Mouse (Mus musculus) megakaryocyte, adult 5-6 weeks (primary cell): ENCODE measurements at regions not wholly inside any gene's neighbourhood (a gene's known extent, or its start where the extent isn't known, plus 50 kb on each side); places are given as distances from the start of the nearest gene placed in this dataset.

Experiments used
- ATAC-seq: 2 replicates; pipeline ENCODE4 v1.8.0; 2016; ENCODE audit warnings: mild to moderate bottlenecking, inconsistent platforms; ENCODE audit not compliant: poor library complexity, severe bottlenecking

DNA sequence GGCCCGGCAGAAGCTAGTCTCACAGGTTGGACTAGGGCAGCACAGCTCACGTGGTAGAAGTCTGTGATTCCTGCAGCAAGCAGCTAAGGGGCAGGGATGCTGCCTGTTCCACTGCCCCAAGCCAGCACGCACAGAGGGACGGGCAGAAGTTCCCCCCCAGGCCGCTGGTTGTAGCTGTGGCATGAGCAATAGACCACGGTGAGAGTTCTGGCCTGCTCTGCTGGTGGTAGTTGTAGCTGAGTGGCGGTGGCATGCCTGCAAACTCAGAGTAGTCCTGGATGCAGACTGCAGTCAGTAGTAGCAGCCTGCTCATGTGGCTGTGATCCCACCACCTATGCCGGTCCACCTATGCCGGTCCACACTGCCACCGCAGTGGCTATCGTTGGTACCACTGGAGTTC, 71.5 kb upstream of the Rpl39l start:
- no peak for ATAC-seq

- ATAC-seq: no peak
Observed at GRCm38 (mm10) chr16:10088461-10089353, 81.3 kb upstream of the Rpl39l start.

DNA sequence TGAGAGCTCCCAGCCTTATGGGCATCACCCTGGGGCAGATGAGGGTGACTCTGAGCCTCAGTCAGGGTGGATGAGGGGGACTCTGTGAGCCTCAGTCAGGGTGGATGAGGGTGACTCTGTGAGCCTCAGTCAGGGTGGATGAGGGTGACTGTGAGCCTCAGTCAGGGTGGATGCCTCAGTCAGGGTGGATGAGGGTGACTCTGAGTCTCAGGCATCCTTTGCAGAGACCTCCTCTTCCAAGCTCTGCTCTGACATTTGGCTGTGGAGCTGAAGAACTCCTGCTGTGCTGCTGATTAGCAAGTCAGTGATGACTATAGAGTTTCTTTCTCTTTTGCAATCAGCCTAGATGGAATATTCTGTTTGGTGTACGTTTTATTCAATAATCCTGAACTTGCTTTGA, 83.7 kb upstream of the Rpl39l start:
- no peak for ATAC-seq

- ATAC-seq: no peak
Observed at GRCm38 (mm10) chr16:10085429-10085828, 84.6 kb upstream of the Rpl39l start.

- no peak for ATAC-seq
Observed at GRCm38 (mm10) chr16:10081751-10082150, 86.4 kb upstream of the Grin2a start.

DNA sequence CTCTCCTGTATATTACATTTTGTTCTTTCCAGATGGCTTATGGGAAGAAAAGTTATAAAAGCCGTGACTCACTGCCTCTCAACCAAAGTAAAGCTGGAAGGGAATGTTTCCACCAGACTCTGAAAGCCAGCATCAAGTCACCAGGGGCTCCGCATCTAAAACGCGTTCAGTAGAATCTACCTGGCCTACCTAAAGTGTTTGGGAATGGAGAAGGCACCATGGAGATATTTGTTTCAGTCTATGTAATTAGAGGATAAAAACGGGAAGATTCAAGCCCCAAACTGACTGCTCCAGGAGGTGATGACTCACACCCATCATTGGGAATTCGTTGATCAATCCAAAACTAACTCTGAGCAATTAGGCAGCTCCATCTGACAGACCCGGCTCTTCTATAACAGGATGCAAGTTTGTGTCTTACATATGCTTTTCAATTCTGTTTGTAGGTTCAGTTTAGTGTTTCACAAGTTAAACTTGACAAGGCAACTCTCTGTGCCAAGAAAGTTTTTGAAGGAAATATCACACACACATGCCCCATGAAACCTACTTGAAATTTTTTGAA, 84.8 kb upstream of the Grin2a start:
- no peak for ATAC-seq

DNA sequence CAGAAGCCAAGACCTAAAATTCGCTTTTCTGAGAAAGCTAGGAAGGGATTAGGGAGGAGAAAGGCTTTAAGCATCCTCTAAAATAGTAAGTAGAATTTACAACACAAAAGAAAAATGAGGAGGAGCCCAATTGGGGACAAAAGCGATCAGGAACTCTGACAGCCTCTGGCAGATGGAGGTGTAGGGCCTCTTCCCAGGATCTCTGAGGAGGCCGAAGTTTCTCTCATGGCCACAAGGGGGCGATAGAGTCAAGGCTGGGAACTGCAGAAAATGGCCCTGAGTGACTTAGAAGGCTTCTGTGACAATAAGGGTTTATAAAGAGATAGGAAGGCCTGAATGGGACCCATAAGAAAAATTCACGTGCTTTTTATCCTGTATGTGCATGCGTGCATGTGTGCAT, 77.8 kb upstream of the Grin2a start:
- peak; percentile 21; the same call in 1 of the 2 replicates for ATAC-seq

DNA sequence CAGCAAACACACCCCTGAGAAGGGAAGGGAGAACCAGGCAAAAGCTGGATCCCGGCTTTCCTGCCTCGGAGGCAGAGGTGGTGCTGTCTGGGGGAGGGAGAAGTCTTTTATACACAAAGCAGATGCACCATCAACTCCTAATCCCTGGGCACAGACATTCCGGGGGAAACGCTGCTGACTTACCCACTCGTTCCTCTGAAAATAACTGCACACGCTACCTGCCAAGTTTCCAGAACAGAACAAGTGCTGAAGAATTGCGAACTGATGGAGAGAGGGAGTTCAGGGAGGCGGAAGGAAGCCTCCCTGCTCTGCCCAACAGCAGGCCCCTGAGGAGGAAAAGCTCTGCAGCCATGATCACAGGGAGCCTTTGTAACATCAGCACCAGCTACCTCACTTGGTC, 68.1 kb upstream of the Grin2a start:
- no peak for ATAC-seq

- ATAC-seq: no peak
Observed at GRCm38 (mm10) chr16:10058094-10058493, 62.7 kb upstream of the Grin2a start.
